Mouse (Mus musculus): ENCODE results near the gene Smc5. TPM values are rescaled to one million over a fixed set of nuclear protein-coding genes. Genes with fewer than 3 reads are reported as not detected.

Gene Smc5
- total RNA-seq (2014; rRNA removed) (17.2 and 18.4 TPM in 2 replicates), polyA plus RNA-seq (2012; rRNA removed) (1.7 and 3.1 TPM in 2 replicates)

- WGBS = under 1% methylated on average over 69 of the region's 69 CpGs
- Histone ChIP-seq H3K79me2 (ENCODE audit: control insufficient read depth, insufficient read depth, low read length) (peaks cover 9% of the 10 kb centered on the region; the same call in 1 of the 2 replicates), H3K4me3 (ENCODE audit: insufficient read depth, low read depth, low read length) (peak within 1 kb of the TSS; percentile 86), H3K9ac (ENCODE audit: low read depth, low read length) (peak within 1 kb of the TSS; percentile 88), H3K36me3 (ENCODE audit: control insufficient read depth, insufficient read depth, low read length) (no peaks in the 10 kb centered on the region; the same call in none of the 2 replicates), H3K27ac (replicated peaks; ENCODE audit: insufficient read depth, low read depth, low read length) (peak within 1 kb of the TSS; percentile 24), H3K4me1 (ENCODE audit: control insufficient read depth, insufficient read depth, low read length) (peaks cover 8% of the 10 kb centered on the region), H3K27me3 (ENCODE audit: control insufficient read depth, insufficient read depth, low read length) (no peaks in the 10 kb centered on the region)
- peak; percentile 62 for DNase-seq (ENCODE audit: extremely low read depth, low read depth, low spot score)
- TF ChIP-seq POLR2A (IDR thresholded peaks at IDR 0.05; ENCODE audit: extremely low read depth, insufficient read depth, low read length) = peak; percentile 54; the same call in 1 of the 2 replicates
- no peak for TF ChIP-seq CTCF (IDR thresholded peaks at IDR 0.05; ENCODE audit: low read depth, low read length)
These were observed at the start of gene Smc5 for GRCm38 (mm10) chr19:23273355-23274053. Smc5 (minus strand) TSS chr19:23273897.

- Histone ChIP-seq H3K4me1 (ENCODE audit: control insufficient read depth, insufficient read depth, low read length) (no peaks in the 10 kb centered on the region), H3K36me3 (ENCODE audit: control insufficient read depth, insufficient read depth, low read length) (no peaks in the 10 kb centered on the region), H3K4me3 (ENCODE audit: insufficient read depth, low read depth, low read length) (no peak overlapping the region), H3K27me3 (ENCODE audit: control insufficient read depth, insufficient read depth, low read length) (0 out of 2 replicates have a peak, but pooled peaks cover 3% of the 10 kb centered on the region), H3K79me2 (ENCODE audit: control insufficient read depth, insufficient read depth, low read length) (no peaks in the 10 kb centered on the region), H3K9ac (ENCODE audit: low read depth, low read length) (no peak overlapping the region), H3K27ac (replicated peaks; ENCODE audit: insufficient read depth, low read depth, low read length) (no peak overlapping the region)
- TF ChIP-seq CTCF (IDR thresholded peaks at IDR 0.05; ENCODE audit: low read depth, low read length) (no peak), POLR2A (IDR thresholded peaks at IDR 0.05; ENCODE audit: extremely low read depth, insufficient read depth, low read length) (no peak)
- WGBS = 61% methylated on average over 3 of the region's 3 CpGs
- peak; percentile 8 for DNase-seq (ENCODE audit: extremely low read depth, low read depth, low spot score)
These were observed 49.4 kb upstream of the Smc5 start for GRCm38 (mm10) chr19:23323107-23323506.

- WGBS = 88% methylated on average over 5 of the region's 5 CpGs
- H3K4me1 ChIP-seq (ENCODE audit: control insufficient read depth, insufficient read depth, low read length) = no peaks in the 10 kb centered on the region
- H3K27me3 ChIP-seq (ENCODE audit: control insufficient read depth, insufficient read depth, low read length) = no peaks in the 10 kb centered on the region
- no peak overlapping the region for H3K4me3 ChIP-seq (ENCODE audit: insufficient read depth, low read depth, low read length)
- H3K36me3 ChIP-seq (ENCODE audit: control insufficient read depth, insufficient read depth, low read length) = no peaks in the 10 kb centered on the region
- no peaks in the 10 kb centered on the region for H3K79me2 ChIP-seq (ENCODE audit: control insufficient read depth, insufficient read depth, low read length)
- DNase-seq (ENCODE audit: extremely low read depth, low read depth, low spot score) = no peak
- TF ChIP-seq CTCF (IDR thresholded peaks at IDR 0.05; ENCODE audit: low read depth, low read length) (no peak), POLR2A (IDR thresholded peaks at IDR 0.05; ENCODE audit: extremely low read depth, insufficient read depth, low read length) (no peak)
- no peak overlapping the region for H3K27ac ChIP-seq (replicated peaks; ENCODE audit: insufficient read depth, low read depth, low read length)
- H3K9ac ChIP-seq (ENCODE audit: low read depth, low read length) = no peak overlapping the region
These were observed 44.3 kb upstream of the Smc5 start for GRCm38 (mm10) chr19:23317989-23318358.

- TF ChIP-seq CTCF (IDR thresholded peaks at IDR 0.05; ENCODE audit: low read depth, low read length) (no peak), POLR2A (IDR thresholded peaks at IDR 0.05; ENCODE audit: extremely low read depth, insufficient read depth, low read length) (no peak)
- Histone ChIP-seq H3K36me3 (ENCODE audit: control insufficient read depth, insufficient read depth, low read length) (no peaks in the 10 kb centered on the region), H3K4me3 (ENCODE audit: insufficient read depth, low read depth, low read length) (no peak overlapping the region), H3K79me2 (ENCODE audit: control insufficient read depth, insufficient read depth, low read length) (no peaks in the 10 kb centered on the region), H3K9ac (ENCODE audit: low read depth, low read length) (no peak overlapping the region), H3K27me3 (ENCODE audit: control insufficient read depth, insufficient read depth, low read length) (no peaks in the 10 kb centered on the region), H3K4me1 (ENCODE audit: control insufficient read depth, insufficient read depth, low read length) (no peaks in the 10 kb centered on the region), H3K27ac (replicated peaks; ENCODE audit: insufficient read depth, low read depth, low read length) (no peak overlapping the region)
- WGBS = 79% methylated on average over 5 of the region's 5 CpGs
- no peak for DNase-seq (ENCODE audit: extremely low read depth, low read depth, low spot score)
These were observed 43.7 kb upstream of the Smc5 start for GRCm38 (mm10) chr19:23317295-23317988.

GRCm38 (mm10) chr19:23316851-23317250 is 43.2 kb upstream of the Smc5 start:
- H3K27ac ChIP-seq (replicated peaks; ENCODE audit: insufficient read depth, low read depth, low read length) = no peak overlapping the region
- H3K79me2 ChIP-seq (ENCODE audit: control insufficient read depth, insufficient read depth, low read length) = no peaks in the 10 kb centered on the region
- H3K4me1 ChIP-seq (ENCODE audit: control insufficient read depth, insufficient read depth, low read length) = no peaks in the 10 kb centered on the region
- DNase-seq (ENCODE audit: extremely low read depth, low read depth, low spot score) = no peak
- no peaks in the 10 kb centered on the region for H3K36me3 ChIP-seq (ENCODE audit: control insufficient read depth, insufficient read depth, low read length)
- H3K9ac ChIP-seq (ENCODE audit: low read depth, low read length) = no peak overlapping the region
- no peaks in the 10 kb centered on the region for H3K27me3 ChIP-seq (ENCODE audit: control insufficient read depth, insufficient read depth, low read length)
- TF ChIP-seq POLR2A (IDR thresholded peaks at IDR 0.05; ENCODE audit: extremely low read depth, insufficient read depth, low read length) (no peak), CTCF (IDR thresholded peaks at IDR 0.05; ENCODE audit: low read depth, low read length) (no peak)
- no peak overlapping the region for H3K4me3 ChIP-seq (ENCODE audit: insufficient read depth, low read depth, low read length)
- WGBS = 84% methylated on average over 5 of the region's 5 CpGs

Data from liver, adult 2 months (tissue).